Mouse (Mus musculus): Measurements from ENCODE around the gene 1700016H13Rik. TPM values are rescaled to one million over a fixed set of nuclear protein-coding genes. Genes with fewer than 3 reads are reported as not detected.

Gene 1700016H13Rik
- polyA plus RNA-seq, 1 experiment = not detected

DNA sequence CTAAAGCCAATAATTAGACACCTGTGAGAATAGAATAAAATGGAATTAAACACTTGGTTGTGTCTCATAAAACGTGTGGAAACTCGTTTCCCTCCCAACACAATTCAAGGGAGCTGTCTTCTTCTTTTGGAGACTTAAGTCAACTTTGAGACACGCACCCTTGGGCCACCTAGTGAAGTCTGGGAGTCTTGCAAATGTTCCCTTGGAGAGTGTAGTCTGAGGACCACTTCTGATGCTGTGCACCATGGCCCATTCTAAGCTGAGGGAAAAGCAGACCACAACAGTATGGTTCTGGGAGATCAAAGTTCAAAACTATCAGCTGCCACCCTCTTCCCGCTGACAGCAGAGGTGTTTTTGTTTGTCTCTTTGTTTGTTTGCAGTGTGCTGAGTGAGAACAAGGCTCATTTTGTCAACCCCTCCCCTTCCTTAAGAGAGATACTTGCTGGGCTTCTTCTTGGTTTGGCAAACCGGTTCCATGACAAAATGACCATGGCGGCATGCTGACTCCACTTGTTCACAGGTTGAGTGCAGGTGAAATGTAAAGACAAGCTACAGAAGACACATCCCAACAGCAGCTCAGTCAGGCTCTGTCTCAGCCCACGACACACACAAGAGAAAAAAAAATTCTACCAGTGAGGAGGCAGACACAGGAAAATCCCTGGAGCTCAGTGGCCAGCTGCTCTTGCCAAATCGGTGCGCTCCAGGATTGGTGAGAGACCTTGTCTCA is 25.8 kb downstream of the 1700016H13Rik start:
- H3K79me2 ChIP-seq (ENCODE audit: control insufficient read depth, insufficient read depth) = no peaks in the 10 kb centered on the region
- no peaks in the 10 kb centered on the region for H3K79me3 ChIP-seq (ENCODE audit: low read depth)
- H3ac ChIP-seq (ENCODE audit: control insufficient read depth, insufficient read length, low read depth) = no peak overlapping the region
- H3K36me3 ChIP-seq (ENCODE audit: control insufficient read depth, insufficient read depth) = no peaks in the 10 kb centered on the region
- TF ChIP-seq MYOD1 (IDR thresholded peaks at IDR 0.05; ENCODE audit: control insufficient read depth, insufficient read length, low read depth) = no peak
- no peak for TF ChIP-seq FOSL1 (IDR thresholded peaks at IDR 0.05; ENCODE audit: insufficient read depth, low read length, poor library complexity, severe bottlenecking)
- H3K27me3 ChIP-seq (ENCODE audit: control insufficient read depth, insufficient read depth, insufficient read length) = no peaks in the 10 kb centered on the region
- H3K4me3 ChIP-seq (ENCODE audit: insufficient read depth, poor library complexity, severe bottlenecking) = no peak overlapping the region

DNA sequence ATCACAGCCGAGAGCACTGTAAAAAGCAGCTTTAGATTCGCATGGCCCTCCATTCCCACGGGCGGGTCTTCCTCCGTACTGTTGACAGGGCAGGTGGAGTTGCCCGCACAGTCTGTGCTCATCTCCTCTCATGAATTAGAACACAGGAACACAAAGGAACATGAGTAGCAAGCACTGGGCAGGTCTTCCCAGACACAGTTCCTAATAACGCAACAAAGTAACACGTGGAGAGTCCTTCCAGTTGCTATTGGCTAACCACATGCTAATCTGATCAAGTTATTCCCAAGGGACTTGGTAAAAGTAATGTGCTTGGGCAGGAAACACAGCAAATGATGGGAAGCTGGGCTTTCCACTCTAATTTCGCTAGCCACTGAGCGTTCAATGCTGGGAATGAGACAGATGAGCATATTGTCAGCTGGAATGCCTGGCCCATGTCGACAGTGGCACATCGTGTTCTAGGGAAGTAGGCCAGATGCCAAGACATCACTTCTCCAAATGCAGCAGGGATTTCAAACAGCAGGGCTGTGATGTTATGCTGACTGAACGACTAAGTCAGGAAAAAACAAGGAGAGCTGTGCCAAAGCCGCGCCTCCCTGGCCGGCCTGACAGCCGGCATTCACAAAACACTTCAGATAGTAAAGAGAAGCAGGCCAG is 26.6 kb downstream of the 1700016H13Rik start, which contains the start of gene Slc10a6:
Gene Slc10a6 (minus strand): TSS at position 293 of the 654 bp plus-strand sequence.
- no peaks in the 10 kb centered on the region for H3K79me3 ChIP-seq (ENCODE audit: low read depth)
- no peak within 1 kb of the TSS for H3K4me3 ChIP-seq (ENCODE audit: insufficient read depth, poor library complexity, severe bottlenecking)
- no peaks in the 10 kb centered on the region for H3K36me3 ChIP-seq (ENCODE audit: control insufficient read depth, insufficient read depth)
- no peak for TF ChIP-seq FOSL1 (IDR thresholded peaks at IDR 0.05; ENCODE audit: insufficient read depth, low read length, poor library complexity, severe bottlenecking)
- TF ChIP-seq MYOD1 (IDR thresholded peaks at IDR 0.05; ENCODE audit: control insufficient read depth, insufficient read length, low read depth) = no peak
- TF ChIP-seq USF1 (IDR thresholded peaks at IDR 0.05; ENCODE audit: low read depth) = peak; percentile 53
- H3ac ChIP-seq (ENCODE audit: control insufficient read depth, insufficient read length, low read depth) = no peak within 1 kb of the TSS
- no peaks in the 10 kb centered on the region for H3K27me3 ChIP-seq (ENCODE audit: control insufficient read depth, insufficient read depth, insufficient read length)
- no peaks in the 10 kb centered on the region for H3K79me2 ChIP-seq (ENCODE audit: control insufficient read depth, insufficient read depth)

GRCm38 (mm10) chr5:103628499-103628898 is 27.3 kb downstream of the 1700016H13Rik start:
- H3K27me3 ChIP-seq (ENCODE audit: control insufficient read depth, insufficient read depth, insufficient read length) = no peaks in the 10 kb centered on the region

GRCm38 (mm10) chr5:103624831-103625230 is 31.0 kb downstream of the 1700016H13Rik start:
- H3ac ChIP-seq (ENCODE audit: control insufficient read depth, insufficient read length, low read depth) = no peak overlapping the region
- H3K4me3 ChIP-seq (ENCODE audit: insufficient read depth, poor library complexity, severe bottlenecking) = no peak overlapping the region
- H3K27me3 ChIP-seq (ENCODE audit: control insufficient read depth, insufficient read depth, insufficient read length) = no peaks in the 10 kb centered on the region
- no peaks in the 10 kb centered on the region for H3K79me3 ChIP-seq (ENCODE audit: low read depth)
- TF ChIP-seq CTCF (IDR thresholded peaks at IDR 0.05; ENCODE audit: control insufficient read depth, insufficient read depth, insufficient read length) = no peak
- TF ChIP-seq MYOG (IDR thresholded peaks at IDR 0.05; ENCODE audit: control insufficient read depth, extremely low read depth, insufficient read length) = no peak
- TF ChIP-seq MAX (IDR thresholded peaks at IDR 0.05) = no peak
- TF ChIP-seq CEBPB (IDR thresholded peaks at IDR 0.05; ENCODE audit: low read depth) = no peak
- TF ChIP-seq FOSL1 (IDR thresholded peaks at IDR 0.05; ENCODE audit: insufficient read depth, low read length, poor library complexity, severe bottlenecking) = no peak
- no peak for TF ChIP-seq MYOD1 (IDR thresholded peaks at IDR 0.05; ENCODE audit: control insufficient read depth, insufficient read length, low read depth)
- H3K36me3 ChIP-seq (ENCODE audit: control insufficient read depth, insufficient read depth) = no peaks in the 10 kb centered on the region
- H3K79me2 ChIP-seq (ENCODE audit: control insufficient read depth, insufficient read depth) = no peaks in the 10 kb centered on the region

More at GRCm38 (mm10) chr5:103628499-103628898, 27.3 kb downstream of the 1700016H13Rik start:
- Histone ChIP-seq H3K79me3 (ENCODE audit: low read depth) (no peaks in the 10 kb centered on the region), H3ac (ENCODE audit: control insufficient read depth, insufficient read length, low read depth) (no peak overlapping the region), H3K4me3 (ENCODE audit: insufficient read depth, poor library complexity, severe bottlenecking) (no peak overlapping the region), H3K36me3 (ENCODE audit: control insufficient read depth, insufficient read depth) (no peaks in the 10 kb centered on the region), H3K79me2 (ENCODE audit: control insufficient read depth, insufficient read depth) (no peaks in the 10 kb centered on the region)
- TF ChIP-seq CTCF (IDR thresholded peaks at IDR 0.05; ENCODE audit: control insufficient read depth, insufficient read depth, insufficient read length) (no peak), MAX (IDR thresholded peaks at IDR 0.05) (no peak), CEBPB (IDR thresholded peaks at IDR 0.05; ENCODE audit: low read depth) (no peak), USF1 (IDR thresholded peaks at IDR 0.05; ENCODE audit: low read depth) (no peak)

- no peaks in the 10 kb centered on the region for H3K27me3 ChIP-seq (ENCODE audit: control insufficient read depth, insufficient read depth, insufficient read length)
- no peak overlapping the region for H3ac ChIP-seq (ENCODE audit: control insufficient read depth, insufficient read length, low read depth)
- H3K36me3 ChIP-seq (ENCODE audit: control insufficient read depth, insufficient read depth) = no peaks in the 10 kb centered on the region
- TF ChIP-seq FOSL1 (IDR thresholded peaks at IDR 0.05; ENCODE audit: insufficient read depth, low read length, poor library complexity, severe bottlenecking) (no peak), MYOD1 (IDR thresholded peaks at IDR 0.05; ENCODE audit: control insufficient read depth, insufficient read length, low read depth) (no peak), CTCF (IDR thresholded peaks at IDR 0.05; ENCODE audit: control insufficient read depth, insufficient read depth, insufficient read length) (no peak), USF1 (IDR thresholded peaks at IDR 0.05; ENCODE audit: low read depth) (no peak), CEBPB (IDR thresholded peaks at IDR 0.05; ENCODE audit: low read depth) (no peak), MYOG (IDR thresholded peaks at IDR 0.05; ENCODE audit: control insufficient read depth, extremely low read depth, insufficient read length) (no peak), MAX (IDR thresholded peaks at IDR 0.05) (no peak)
- H3K79me3 ChIP-seq (ENCODE audit: low read depth) = no peaks in the 10 kb centered on the region
- H3K79me2 ChIP-seq (ENCODE audit: control insufficient read depth, insufficient read depth) = no peaks in the 10 kb centered on the region
- no peak overlapping the region for H3K4me3 ChIP-seq (ENCODE audit: insufficient read depth, poor library complexity, severe bottlenecking)
Measured at GRCm38 (mm10) chr5:103622321-103622720, 33.5 kb downstream of the 1700016H13Rik start.

Measured in C2C12 (cell line).